Mouse (Mus musculus) testis, adult 2 months (tissue): ENCODE results near the gene Hes7.

Source experiments
- CTCF ChIP-seq: fragments of 200-500 bp; IDR thresholded peaks from 2 replicates; pipeline ENCODE4 v1.5.1; 2012; ENCODE audit warnings: low read depth, mild to moderate bottlenecking, inconsistent platforms, low read length, moderate library complexity; ENCODE audit not compliant: control insufficient read depth, insufficient read depth, insufficient replicate concordance
- POLR2A ChIP-seq: fragments of 200-500 bp; IDR thresholded peaks from 2 replicates; pipeline ENCODE4 v1.6.1; 2012; ENCODE audit warnings: low read depth, mild to moderate bottlenecking, inconsistent platforms, low read length, moderate library complexity; ENCODE audit not compliant: control insufficient read depth

DNA sequence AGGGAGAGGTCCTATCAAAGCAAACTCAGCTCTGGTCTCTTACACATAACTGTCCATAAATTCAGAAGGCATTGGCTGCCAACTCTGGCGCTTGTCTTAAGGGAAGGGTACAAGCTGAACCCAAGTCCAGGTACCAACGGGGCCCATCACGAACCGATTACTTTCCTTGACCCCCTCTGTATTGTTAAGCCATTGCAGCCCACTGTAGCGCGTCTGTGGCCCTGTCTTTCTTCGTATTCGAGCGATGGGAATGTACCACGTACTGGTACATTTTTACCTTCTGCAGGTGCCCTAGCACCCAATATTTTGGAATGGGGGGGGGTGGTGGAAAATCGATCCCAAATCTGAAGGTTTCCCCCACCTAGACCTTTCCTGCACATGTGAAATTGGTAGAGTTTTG, 48.0 kb upstream of the Hes7 start:
- no peak for TF ChIP-seq CTCF
- TF ChIP-seq POLR2A, result no peak
